Mouse (Mus musculus) right cerebral cortex, postnatal 25 days (tissue): ENCODE data around the gene Hoxb7.

Experiments used
- DNase-seq: peaks from one replicate; pipeline ENCODE4 v3.0.0; 2022

Gene Hoxb7

GRCm38 (mm10) chr11:96288455-96289221, 2.2 kb downstream of the Hoxb7 start:
- no peak for DNase-seq

- DNase-seq: no peak
These were observed 2.9 kb downstream of the Hoxb7 start for GRCm38 (mm10) chr11:96289293-96289692.

- no peak for DNase-seq
These were observed 3.4 kb downstream of the Hoxb7 start for GRCm38 (mm10) chr11:96289837-96290236.

GRCm38 (mm10) chr11:96290705-96291355, 4.4 kb downstream of the Hoxb7 start:
- no peak for DNase-seq

GRCm38 (mm10) chr11:96291681-96292564, 5.5 kb downstream of the Hoxb7 start, which contains the start of gene Hoxb6:
Hoxb6 (plus strand) TSS chr11:96292476.
- DNase-seq: no peak

GRCm38 (mm10) chr11:96292565-96293301, 6.3 kb downstream of the Hoxb7 start:
- DNase-seq: no peak

GRCm38 (mm10) chr11:96293302-96293921, 7.0 kb downstream of the Hoxb7 start:
- DNase-seq: no peak

GRCm38 (mm10) chr11:96294245-96295091, 8.0 kb downstream of the Hoxb7 start:
- no peak for DNase-seq

- DNase-seq: no peak
These were observed 8.8 kb downstream of the Hoxb7 start for GRCm38 (mm10) chr11:96295092-96295835.

- DNase-seq: no peak
These were observed 10.6 kb downstream of the Hoxb7 start for GRCm38 (mm10) chr11:96296997-96297396.

GRCm38 (mm10) chr11:96297428-96297827, 11.0 kb downstream of the Hoxb7 start:
- no peak for DNase-seq

- DNase-seq: no peak
These were observed 11.7 kb downstream of the Hoxb7 start for GRCm38 (mm10) chr11:96297968-96298635.

GRCm38 (mm10) chr11:96298895-96299667, 12.7 kb downstream of the Hoxb7 start:
- no peak for DNase-seq

- no peak for DNase-seq
These were observed 13.4 kb downstream of the Hoxb7 start for GRCm38 (mm10) chr11:96299781-96300180.

GRCm38 (mm10) chr11:96300354-96301063, 14.1 kb downstream of the Hoxb7 start:
- no peak for DNase-seq

- DNase-seq: no peak
These were observed 14.6 kb downstream of the Hoxb7 start for GRCm38 (mm10) chr11:96301064-96301431.

GRCm38 (mm10) chr11:96301837-96302236, 15.4 kb downstream of the Hoxb7 start:
- DNase-seq: no peak

- DNase-seq: no peak
These were observed 16.1 kb downstream of the Hoxb7 start for GRCm38 (mm10) chr11:96302381-96303150.
